Mouse (Mus musculus) stomach, embryonic 16.5 days (tissue): ENCODE results near the gene Spag7. TPM values are rescaled to one million over a fixed set of nuclear protein-coding genes. Genes with fewer than 3 reads are reported as not detected.

Experiments
- ATAC-seq: fragments of 200-750 bp; cut with Nextera tagmentation; 2 replicates; pipeline ENCODE4 v1.8.0; 2017; ENCODE audit warnings: moderate number of reproducible peaks, moderate TSS enrichment; ENCODE audit not compliant: insufficient read depth, low FRiP score
- H3K27ac ChIP-seq: fragments of 300-500 bp; sonication (generic); 2 replicates; pipeline ENCODE4 v1.5.1; 2014; ENCODE audit warnings: low read length
- H3K27me3 ChIP-seq: fragments of 300-500 bp; sonication (generic); 2 replicates; pipeline ENCODE4 v1.6.1; 2014; ENCODE audit warnings: low read length, control low read depth, mixed read lengths; ENCODE audit not compliant: control insufficient read depth, insufficient read depth
- H3K36me3 ChIP-seq: fragments of 300-500 bp; sonication (generic); 2 replicates; pipeline ENCODE4 v1.6.1; 2014; ENCODE audit warnings: low read length; ENCODE audit not compliant: control insufficient read depth, insufficient read depth
- H3K4me1 ChIP-seq: fragments of 300-500 bp; sonication (generic); 2 replicates; pipeline ENCODE4 v1.6.1; 2014; ENCODE audit warnings: low read length, control low read depth, mixed read lengths; ENCODE audit not compliant: control insufficient read depth, insufficient read depth
- H3K4me2 ChIP-seq: fragments of 300-500 bp; sonication (generic); 2 replicates; pipeline ENCODE4 v1.6.1; 2014; ENCODE audit warnings: low read depth, low read length, mixed read lengths
- H3K4me3 ChIP-seq: fragments of 300-500 bp; sonication (generic); replicated peaks from 2 replicates; pipeline ENCODE4 v1.5.1; 2014; ENCODE audit warnings: mild to moderate bottlenecking, low read length
- H3K9ac ChIP-seq: fragments of 300-500 bp; sonication (generic); 2 replicates; pipeline ENCODE4 v1.6.1; 2014; ENCODE audit warnings: low read length
- H3K9me3 ChIP-seq: fragments of 300-500 bp; sonication (generic); replicated peaks from 2 replicates; pipeline ENCODE4 v1.6.1; 2016; ENCODE audit warnings: low read length, control low read depth; ENCODE audit not compliant: control insufficient read depth
- WGBS: fragments of 180-500 bp; shearing (Covaris S2); extraction: QIAGEN DNeasy Blood & Tissue Kit; methylation state at CpG from one replicate; pipeline ENCODE4 v1.1.7; 2014; 5-methylcytosine and 5-hydroxymethylcytosine counted together
- polyA plus RNA-seq: library from polyadenylated mRNA; unstranded; fragments of >200 nt; fragmentation: Nextera tagmentation; extraction: Ambion mirVana; gene quantifications from 2 replicates; pipeline ENCODE4 v1.2.1, GENCODE M21; 2015

Gene Spag7
- polyA plus RNA-seq, 1 experiment from 2014 or later, result 149 TPM

GRCm38 (mm10) chr11:70701221-70701955 is 32.2 kb upstream of the Spag7 start:
- Histone ChIP-seq H3K36me3 (0 out of 2 replicates have a peak, but pooled peaks cover 4% of the 10 kb centered on the region), H3K4me1 (peaks cover 22% of the 10 kb centered on the region), H3K27me3 (no peaks in the 10 kb centered on the region), H3K9ac (peak overlapping the region; percentile 95), H3K4me3 (peak overlapping the region; percentile 95), H3K9me3 (no peaks in the 10 kb centered on the region), H3K4me2 (peak overlapping the region; percentile 66), H3K27ac (peak overlapping the region; percentile 98; the same call in 1 of the 2 replicates)
- no peak for ATAC-seq
- 8% methylated on average over 10 of the region's 10 CpGs for WGBS

- Histone ChIP-seq H3K4me3 (peak overlapping the region; percentile 95), H3K36me3 (no peaks in the 10 kb centered on the region), H3K9me3 (no peaks in the 10 kb centered on the region), H3K9ac (peak overlapping the region; percentile 95), H3K4me2 (peak overlapping the region; percentile 66), H3K27me3 (no peaks in the 10 kb centered on the region), H3K27ac (peak overlapping the region; percentile 98), H3K4me1 (peaks cover 22% of the 10 kb centered on the region)
- WGBS, result under 1% methylated on average over 34 of the region's 34 CpGs
- ATAC-seq, result peak; percentile 52
Measured at GRCm38 (mm10) chr11:70700613-70701012, 31.4 kb upstream of the Spag7 start.

GRCm38 (mm10) chr11:70699722-70700556 is 30.7 kb upstream of the Spag7 start, which contains the start of the genes Inca1 and Kif1c:
Inca1 (minus strand) TSS chr11:70700155.
Kif1c (plus strand) TSS chr11:70700548.
- H3K4me2 ChIP-seq, result peak within 1 kb of the TSS; percentile 66
- peak; percentile 96 for ATAC-seq
- H3K4me1 ChIP-seq, result peaks cover 22% of the 10 kb centered on the region
- no peaks in the 10 kb centered on the region for H3K36me3 ChIP-seq
- peak within 1 kb of the TSS; percentile 98 for H3K27ac ChIP-seq
- no peaks in the 10 kb centered on the region for H3K27me3 ChIP-seq
- H3K9ac ChIP-seq, result peak within 1 kb of the TSS; percentile 95
- no peaks in the 10 kb centered on the region for H3K9me3 ChIP-seq
- peak within 1 kb of the TSS; percentile 95 for H3K4me3 ChIP-seq
- WGBS, result 1% methylated on average over 65 of the region's 69 CpGs

GRCm38 (mm10) chr11:70699051-70699450 is 29.8 kb upstream of the Spag7 start:
- peaks cover 22% of the 10 kb centered on the region for H3K4me1 ChIP-seq
- H3K27ac ChIP-seq, result no peak overlapping the region
- no peaks in the 10 kb centered on the region for H3K36me3 ChIP-seq
- H3K9ac ChIP-seq, result no peak overlapping the region
- no peak overlapping the region for H3K4me3 ChIP-seq
- H3K27me3 ChIP-seq, result no peaks in the 10 kb centered on the region
- H3K4me2 ChIP-seq, result no peak overlapping the region
- no peak for ATAC-seq
- no peaks in the 10 kb centered on the region for H3K9me3 ChIP-seq
- 86% methylated on average over 2 of the region's 2 CpGs for WGBS

- ATAC-seq, result no peak
- Histone ChIP-seq H3K4me3 (no peak overlapping the region), H3K4me2 (no peak overlapping the region), H3K36me3 (no peaks in the 10 kb centered on the region), H3K4me1 (peaks cover 17% of the 10 kb centered on the region), H3K27ac (no peak overlapping the region), H3K9me3 (no peaks in the 10 kb centered on the region), H3K9ac (no peak overlapping the region), H3K27me3 (no peaks in the 10 kb centered on the region)
- 74% methylated on average over 3 of the region's 3 CpGs for WGBS
Measured at GRCm38 (mm10) chr11:70697376-70697775, 28.2 kb upstream of the Spag7 start.

GRCm38 (mm10) chr11:70693504-70693903 is 24.3 kb upstream of the Spag7 start:
- H3K4me2 ChIP-seq, result no peak overlapping the region
- H3K9me3 ChIP-seq, result no peaks in the 10 kb centered on the region
- WGBS, result 62% methylated on average over 3 of the region's 3 CpGs
- H3K9ac ChIP-seq, result no peak overlapping the region
- peaks cover 6% of the 10 kb centered on the region; the same call in 1 of the 2 replicates for H3K4me1 ChIP-seq
- H3K27me3 ChIP-seq, result no peaks in the 10 kb centered on the region
- no peak overlapping the region for H3K4me3 ChIP-seq
- H3K27ac ChIP-seq, result no peak overlapping the region
- no peak for ATAC-seq
- H3K36me3 ChIP-seq, result no peaks in the 10 kb centered on the region

- H3K4me2 ChIP-seq, result no peak overlapping the region
- H3K9me3 ChIP-seq, result no peaks in the 10 kb centered on the region
- H3K4me1 ChIP-seq, result peaks cover 19% of the 10 kb centered on the region
- H3K4me3 ChIP-seq, result no peak overlapping the region
- H3K36me3 ChIP-seq, result no peaks in the 10 kb centered on the region
- ATAC-seq, result no peak
- H3K9ac ChIP-seq, result no peak overlapping the region
- 42% methylated on average over 4 of the region's 4 CpGs for WGBS
- no peak overlapping the region for H3K27ac ChIP-seq
- H3K27me3 ChIP-seq, result no peaks in the 10 kb centered on the region
Measured at GRCm38 (mm10) chr11:70689578-70689977, 20.4 kb upstream of the Spag7 start.

GRCm38 (mm10) chr11:70688372-70688771 is 19.2 kb upstream of the Spag7 start:
- no peaks in the 10 kb centered on the region for H3K9me3 ChIP-seq
- H3K27ac ChIP-seq, result peak overlapping the region; percentile 90
- H3K4me1 ChIP-seq, result peaks cover 19% of the 10 kb centered on the region
- H3K4me3 ChIP-seq, result peak overlapping the region; percentile 85
- H3K9ac ChIP-seq, result peak overlapping the region; percentile 95
- WGBS, result 16% methylated on average over 8 of the region's 8 CpGs
- peak overlapping the region; percentile 80 for H3K4me2 ChIP-seq
- H3K27me3 ChIP-seq, result no peaks in the 10 kb centered on the region
- no peaks in the 10 kb centered on the region for H3K36me3 ChIP-seq
- ATAC-seq, result no peak
